Comparison of ENCODE assay signal across 22 mouse cellular contexts in genomic region chr4:143305987-143306772, GRCm38 (mm10). TPM values are rescaled to one million over a fixed set of nuclear protein-coding genes. Genes with fewer than 3 reads are reported as not detected.
DNase-seq lines count a peak whose midpoint lies in the region; ATAC-seq and TF ChIP-seq lines count a peak whose summit lies in the region.
"Had no signal": no experiment of that assay in that cellular context is flagged by ENCODE, and none has a peak within 500 bp of the region (broad histone marks: within the 10 kb centered on the region; RNA-seq: fewer than 3 reads in every experiment).

No protein-coding gene starts in this region.

- no peaks in the 10 kb centered on the region for H3K9me3 ChIP-seq in forebrain, embryonic 14.5 days (replicated peaks; ENCODE audit: control insufficient read depth, low read length)
- no peaks in the 10 kb centered on the region for H3K9me3 ChIP-seq in forebrain, embryonic 12.5 days
- H3K9me3 ChIP-seq in midbrain, embryonic 14.5 days (ENCODE audit: control insufficient read depth, low read length), result no peaks in the 10 kb centered on the region
- H3K9me3 ChIP-seq in midbrain, embryonic 10.5 days (replicated peaks), result no peaks in the 10 kb centered on the region
- H3K9me3 ChIP-seq: limb, embryonic 15.5 days; liver, embryonic 15.5 days had no signal

- H3K27me3 ChIP-seq in forebrain, embryonic 14.5 days (replicated peaks; ENCODE audit: control insufficient read depth, insufficient read depth, low read length), result no peaks in the 10 kb centered on the region
- H3K27me3 ChIP-seq in forebrain, embryonic 12.5 days, result no peaks in the 10 kb centered on the region
- no peaks in the 10 kb centered on the region for H3K27me3 ChIP-seq in midbrain, embryonic 14.5 days (ENCODE audit: control insufficient read depth, insufficient read depth, low read length)
- peaks cover 15% of the 10 kb centered on the region for H3K27me3 ChIP-seq in midbrain, embryonic 10.5 days (ENCODE audit: low read depth, poor library complexity, severe bottlenecking)
- H3K27me3 ChIP-seq: limb, embryonic 15.5 days had no signal

- no peak overlapping the region for H3K4me2 ChIP-seq in forebrain, embryonic 14.5 days (ENCODE audit: low read length)
- H3K4me2 ChIP-seq in forebrain, embryonic 12.5 days, result no peak overlapping the region
- H3K4me2 ChIP-seq in midbrain, embryonic 14.5 days (ENCODE audit: low read length), result no peak overlapping the region
- H3K4me2 ChIP-seq: heart, embryonic 13.5 days; limb, embryonic 15.5 days; liver, embryonic 15.5 days had no signal

- 72% methylated on average over 5 of the region's 5 CpGs for WGBS in forebrain, embryonic 14.5 days
- WGBS in forebrain, embryonic 12.5 days, result 59% methylated on average over 5 of the region's 5 CpGs
- WGBS in midbrain, embryonic 14.5 days, result 58% methylated on average over 5 of the region's 5 CpGs
- 74% methylated on average over 5 of the region's 5 CpGs for WGBS in midbrain, embryonic 10.5 days

- no peak for TF ChIP-seq CTCF in brain, embryonic 14.5 days (IDR thresholded peaks at IDR 0.05; ENCODE audit: borderline replicate concordance, extremely low read depth, insufficient read depth, insufficient read length)

- no peaks in the 10 kb centered on the region for H3K36me3 ChIP-seq in forebrain, embryonic 14.5 days (ENCODE audit: control insufficient read depth, insufficient read depth, low read length)
- no peaks in the 10 kb centered on the region for H3K36me3 ChIP-seq in forebrain, embryonic 12.5 days (replicated peaks)
- no peaks in the 10 kb centered on the region for H3K36me3 ChIP-seq in midbrain, embryonic 14.5 days (ENCODE audit: control insufficient read depth, insufficient read depth, low read length)
- H3K36me3 ChIP-seq in midbrain, embryonic 10.5 days, result 0 out of 2 replicates have a peak, but pooled peaks cover 4% of the 10 kb centered on the region
- H3K36me3 ChIP-seq: heart, embryonic 13.5 days; limb, embryonic 15.5 days; liver, embryonic 15.5 days had no signal

- no peaks in the 10 kb centered on the region for H3K4me1 ChIP-seq in forebrain, embryonic 14.5 days (ENCODE audit: control insufficient read depth, insufficient read depth, low read length)
- H3K4me1 ChIP-seq in forebrain, embryonic 12.5 days, result peaks cover 9% of the 10 kb centered on the region
- H3K4me1 ChIP-seq in midbrain, embryonic 14.5 days (ENCODE audit: control insufficient read depth, insufficient read depth, low read length), result 0 out of 2 replicates have a peak, but pooled peaks cover 6% of the 10 kb centered on the region
- peaks cover 25% of the 10 kb centered on the region for H3K4me1 ChIP-seq in midbrain, embryonic 10.5 days
- H3K4me1 ChIP-seq: limb, embryonic 15.5 days; liver, embryonic 15.5 days had no signal

- TF ChIP-seq POLR2A in brain, embryonic 14.5 days (IDR thresholded peaks at IDR 0.05; ENCODE audit: borderline replicate concordance, extremely low read depth, insufficient read depth, insufficient read length, poor library complexity, severe bottlenecking), result no peak

- no peak overlapping the region for H3K27ac ChIP-seq in forebrain, embryonic 14.5 days (ENCODE audit: low read depth, low read length)
- H3K27ac ChIP-seq in forebrain, embryonic 12.5 days, result no peak overlapping the region
- no peak overlapping the region for H3K27ac ChIP-seq in midbrain, embryonic 14.5 days (replicated peaks; ENCODE audit: low read depth, low read length)
- H3K27ac ChIP-seq in midbrain, embryonic 10.5 days (replicated peaks), result no peak overlapping the region
- H3K27ac ChIP-seq: heart, embryonic 13.5 days; kidney, postnatal 0 days; limb, embryonic 15.5 days; liver, embryonic 15.5 days had no signal

- no peak for ATAC-seq in forebrain, embryonic 14.5 days
- ATAC-seq in forebrain, embryonic 12.5 days (ENCODE audit: low FRiP score), result no peak
- no peak for ATAC-seq in midbrain, embryonic 14.5 days (ENCODE audit: low FRiP score, low TSS enrichment)
- ATAC-seq in erythroid progenitor cell, adult 5-6 weeks (replicated peaks; ENCODE audit: low FRiP score, poor library complexity, severe bottlenecking), result no peak
- ATAC-seq: activated CD4-positive, CD25-positive, alpha-beta regulatory T cell, adult 4 months had no signal

- DNase-seq in forebrain, embryonic 14.5 days (ENCODE audit: low spot score), result peak; percentile 52
- peak; percentile 57 for DNase-seq in midbrain, embryonic 14.5 days
- DNase-seq in midbrain, embryonic 10.5 days (ENCODE audit: low spot score), result no peak
- peak; percentile 71 for DNase-seq in brain, embryonic 14.5 days (ENCODE audit: low read depth)
- no peak for DNase-seq in right cerebral cortex, postnatal 14 days
- DNase-seq: adrenal gland, postnatal 14 days; cerebellum, adult 18-20 months; cerebellum, postnatal 25 days; gastrocnemius, postnatal 10 days; heart, adult 18-20 months; kidney, adult 18-20 months; thymus, postnatal 36 days had no signal

- no peak overlapping the region for H3K4me3 ChIP-seq in forebrain, embryonic 14.5 days (ENCODE audit: low read depth, low read length)
- no peak overlapping the region for H3K4me3 ChIP-seq in forebrain, embryonic 12.5 days (replicated peaks)
- no peak overlapping the region for H3K4me3 ChIP-seq in midbrain, embryonic 14.5 days (replicated peaks; ENCODE audit: low read depth, low read length)
- no peak overlapping the region for H3K4me3 ChIP-seq in midbrain, embryonic 10.5 days
- H3K4me3 ChIP-seq: heart, embryonic 13.5 days; limb, embryonic 15.5 days; liver, embryonic 15.5 days; myocyte had no signal

- H3K9ac ChIP-seq in forebrain, embryonic 14.5 days (ENCODE audit: low read length), result no peak overlapping the region
- no peak overlapping the region for H3K9ac ChIP-seq in forebrain, embryonic 12.5 days
- H3K9ac ChIP-seq in midbrain, embryonic 14.5 days (replicated peaks; ENCODE audit: low read length), result no peak overlapping the region
- H3K9ac ChIP-seq: heart, embryonic 13.5 days; limb, embryonic 15.5 days; liver, embryonic 15.5 days had no signal

RNA-seq across cellular contexts. Expression of gene Pdpn, which starts 6.8 kb away (rescaled TPM):
- polyA plus RNA-seq in forebrain, embryonic 14.5 days (2014; fragmentation: Nextera tagmentation; extraction: Ambion mirVana), result 65.5 and 70.1 TPM in 2 replicates
- 61.5 and 68.0 TPM in 2 replicates for polyA plus RNA-seq in forebrain, embryonic 12.5 days (2016; fragmentation: Nextera tagmentation; extraction: Ambion mirVana)
- polyA plus RNA-seq in midbrain, embryonic 14.5 days (2014; fragmentation: Nextera tagmentation; extraction: Ambion mirVana), result 41.4 and 61.2 TPM in 2 replicates
- polyA plus RNA-seq in midbrain, embryonic 10.5 days (2016; fragmentation: Nextera tagmentation; extraction: Ambion mirVana), result 79.5 and 108 TPM in 2 replicates
- polyA plus RNA-seq in brain, embryonic 14.5 days (2012; rRNA removed), result 24.7 and 33.6 TPM in 2 replicates
- total RNA-seq in erythroid progenitor cell, adult 5-6 weeks (2015; ENCODE audit: low replicate concordance), result not detected in 2 replicates
- total RNA-seq in erythroid progenitor cell, adult 5-6 weeks (2017; ENCODE audit: low replicate concordance), result not detected in 2 replicates
- total RNA-seq: CH12.LX; megakaryocyte-erythroid progenitor cell, adult 5-6 weeks had no signal

RNA-seq across cellular contexts. Expression of gene Lrrc38, which starts 43.4 kb away (rescaled TPM):
- polyA plus RNA-seq in forebrain, embryonic 14.5 days (2014; fragmentation: Nextera tagmentation; extraction: Ambion mirVana), result 0.09 TPM in 1 of 2 replicates, not detected in the other
- polyA plus RNA-seq in forebrain, embryonic 12.5 days (2016; fragmentation: Nextera tagmentation; extraction: Ambion mirVana), result not detected in 2 replicates
- polyA plus RNA-seq in midbrain, embryonic 14.5 days (2014; fragmentation: Nextera tagmentation; extraction: Ambion mirVana), result 0.21 and 0.39 TPM in 2 replicates
- 0.06 and 0.35 TPM in 2 replicates for polyA plus RNA-seq in midbrain, embryonic 10.5 days (2016; fragmentation: Nextera tagmentation; extraction: Ambion mirVana)
- 0.23 TPM in 2 replicates for polyA plus RNA-seq in brain, embryonic 14.5 days (2012; rRNA removed)
- total RNA-seq in erythroid progenitor cell, adult 5-6 weeks (2015; ENCODE audit: low replicate concordance), result not detected in 2 replicates
- not detected in 2 replicates for total RNA-seq in erythroid progenitor cell, adult 5-6 weeks (2017; ENCODE audit: low replicate concordance)
- total RNA-seq: adrenal gland, postnatal 14 days; CH12.LX; heart, adult 18-20 months; megakaryocyte-erythroid progenitor cell, adult 5-6 weeks had no signal
- polyA plus RNA-seq: activated CD4-positive, CD25-positive, alpha-beta regulatory T cell, adult 4 months; myocyte had no signal

Comparison
In these comparisons a context has a peak if more than half of its experiments do, and no peak if none do; other contexts are left out.
1. DNase-seq: peak in forebrain, embryonic 14.5 days (single experiment), midbrain, embryonic 14.5 days (single experiment) and brain, embryonic 14.5 days (single experiment); none in midbrain, embryonic 10.5 days (single experiment) and right cerebral cortex, postnatal 14 days (single experiment).